In genomic region chr16:30172798-30173202, GRCm38 (mm10) we compare ENCODE assay signal across 8 mouse cellular contexts.
A peak's percentile ranks its signal among the peaks of the same experiment; 100 is the strongest.
DNase-seq lines count a peak whose midpoint lies in the region; ATAC-seq and TF ChIP-seq lines count a peak whose summit lies in the region.

No protein-coding gene starts in this region.

- H3K27ac ChIP-seq in neural tube, embryonic 11.5 days (ENCODE audit: low read depth, low read length) = no peak overlapping the region
- no peak overlapping the region for H3K27ac ChIP-seq in forebrain, embryonic 14.5 days (ENCODE audit: low read depth, low read length)
- peak overlapping the region; percentile 81 for H3K27ac ChIP-seq in lung, embryonic 16.5 days (ENCODE audit: low read length)
- no peak overlapping the region for H3K27ac ChIP-seq in cerebellum, adult 2 months (ENCODE audit: insufficient read depth, low read length)

- H3K4me1 ChIP-seq in neural tube, embryonic 11.5 days (ENCODE audit: control insufficient read depth, insufficient read depth, low read length) = peaks cover 14% of the 10 kb centered on the region
- H3K4me1 ChIP-seq in forebrain, embryonic 14.5 days (ENCODE audit: control insufficient read depth, insufficient read depth, low read length) = peaks cover 11% of the 10 kb centered on the region; the same call in 1 of the 2 replicates
- H3K4me1 ChIP-seq in lung, embryonic 16.5 days (replicated peaks; ENCODE audit: control insufficient read depth, insufficient read depth, low read length) = peaks cover 45% of the 10 kb centered on the region
- no peaks in the 10 kb centered on the region; the same call in 1 of the 2 replicates for H3K4me1 ChIP-seq in cerebellum, adult 2 months (ENCODE audit: control insufficient read depth, insufficient read depth, low read length)

- WGBS in neural tube, embryonic 11.5 days = 42% methylated on average over 9 of the region's 9 CpGs
- 34% methylated on average over 9 of the region's 9 CpGs for WGBS in forebrain, embryonic 14.5 days
- WGBS in lung, embryonic 16.5 days = 26% methylated on average over 9 of the region's 9 CpGs
- WGBS in cerebellum, adult 2 months = 42% methylated on average over 9 of the region's 9 CpGs

- DNase-seq in neural tube, embryonic 11.5 days (ENCODE audit: low spot score) = peak; percentile 46
- no peak for DNase-seq in neural tube, embryonic 10.5 days (ENCODE audit: extremely low spot score, low spot score)
- peak; percentile 71 for DNase-seq in forebrain, embryonic 14.5 days (ENCODE audit: low spot score)
- DNase-seq in heart, postnatal 25 days (ENCODE audit: low spot score) = peak; percentile 63
- peak; percentile 44 to 57 for DNase-seq in right cerebral cortex, adult 2 months (ENCODE audit: low spot score in 2 of 2)
- DNase-seq in MN1 (ENCODE audit: low spot score) = no peak
- no peak for DNase-seq in cerebellum, adult 2 months

- H3K36me3 ChIP-seq in neural tube, embryonic 11.5 days (ENCODE audit: control insufficient read depth, insufficient read depth, low read length) = no peaks in the 10 kb centered on the region
- H3K36me3 ChIP-seq in forebrain, embryonic 14.5 days (ENCODE audit: control insufficient read depth, insufficient read depth, low read length) = no peaks in the 10 kb centered on the region
- H3K36me3 ChIP-seq in lung, embryonic 16.5 days (ENCODE audit: control insufficient read depth, insufficient read depth, low read length) = no peaks in the 10 kb centered on the region

- intact Hi-C loops in heart, postnatal 25 days (cut with DNase I) = no loop called here

- H3K9ac ChIP-seq in neural tube, embryonic 11.5 days (ENCODE audit: low read length) = no peak overlapping the region
- no peak overlapping the region for H3K9ac ChIP-seq in forebrain, embryonic 14.5 days (ENCODE audit: low read length)
- no peak overlapping the region for H3K9ac ChIP-seq in lung, embryonic 16.5 days (ENCODE audit: low read length)

- H3K27me3 ChIP-seq in neural tube, embryonic 11.5 days (ENCODE audit: control insufficient read depth, insufficient read depth, low read length) = no peaks in the 10 kb centered on the region
- no peaks in the 10 kb centered on the region for H3K27me3 ChIP-seq in forebrain, embryonic 14.5 days (replicated peaks; ENCODE audit: control insufficient read depth, insufficient read depth, low read length)
- H3K27me3 ChIP-seq in lung, embryonic 16.5 days (ENCODE audit: control insufficient read depth, insufficient read depth, low read depth, low read length) = no peaks in the 10 kb centered on the region
- no peaks in the 10 kb centered on the region for H3K27me3 ChIP-seq in cerebellum, adult 2 months (ENCODE audit: control insufficient read depth, insufficient read depth, low read length)

- no peaks in the 10 kb centered on the region for H3K9me3 ChIP-seq in neural tube, embryonic 11.5 days (ENCODE audit: control insufficient read depth, low read length)
- no peaks in the 10 kb centered on the region for H3K9me3 ChIP-seq in forebrain, embryonic 14.5 days (replicated peaks; ENCODE audit: control insufficient read depth, low read length)
- no peaks in the 10 kb centered on the region for H3K9me3 ChIP-seq in lung, embryonic 16.5 days (ENCODE audit: control insufficient read depth, low read length)

- H3K4me2 ChIP-seq in neural tube, embryonic 11.5 days (ENCODE audit: low read depth) = no peak overlapping the region
- H3K4me2 ChIP-seq in forebrain, embryonic 14.5 days (ENCODE audit: low read length) = no peak overlapping the region
- no peak overlapping the region for H3K4me2 ChIP-seq in lung, embryonic 16.5 days (ENCODE audit: low read depth, low read length)

- H3K4me3 ChIP-seq in neural tube, embryonic 11.5 days (ENCODE audit: low read depth, low read length) = no peak overlapping the region
- H3K4me3 ChIP-seq in forebrain, embryonic 14.5 days (ENCODE audit: low read depth, low read length) = no peak overlapping the region
- no peak overlapping the region for H3K4me3 ChIP-seq in lung, embryonic 16.5 days (ENCODE audit: low read length)
- H3K4me3 ChIP-seq in cerebellum, adult 2 months (replicated peaks; ENCODE audit: insufficient read depth, low read depth, low read length) = no peak overlapping the region

- no peak for TF ChIP-seq POLR2A in cerebellum, adult 2 months (IDR thresholded peaks at IDR 0.05; ENCODE audit: borderline replicate concordance, insufficient read depth, low read length)

- no peak for ATAC-seq in neural tube, embryonic 11.5 days (ENCODE audit: insufficient read depth, low FRiP score, low TSS enrichment)
- ATAC-seq in forebrain, embryonic 14.5 days = peak; percentile 29; the same call in 1 of the 2 replicates
- ATAC-seq in lung, embryonic 16.5 days (ENCODE audit: low read depth) = peak; percentile 73

- TF ChIP-seq CTCF in cerebellum, adult 2 months (IDR thresholded peaks at IDR 0.05; ENCODE audit: borderline replicate concordance, insufficient read depth, low read depth, low read length) = no peak

Comparison
In these comparisons a context has a peak if more than half of its experiments do, and no peak if none do; other contexts are left out.
1. DNase-seq: peak in neural tube, embryonic 11.5 days (single experiment), forebrain, embryonic 14.5 days (single experiment), heart, postnatal 25 days (single experiment) and right cerebral cortex, adult 2 months (2 of 2); none in neural tube, embryonic 10.5 days (single experiment), MN1 (single experiment) and cerebellum, adult 2 months (0 of 2).